Mouse (Mus musculus) heart, embryonic 14.5 days (tissue): ENCODE data around the gene Cyp2b19. TPM values are rescaled to one million over a fixed set of nuclear protein-coding genes. Genes with fewer than 3 reads are reported as not detected.

Source experiments
- ATAC-seq: fragments of 200-750 bp; cut with Nextera tagmentation; 2 replicates; pipeline ENCODE4 v1.8.0; 2017; ENCODE audit warnings: low read depth, moderate TSS enrichment; ENCODE audit not compliant: insufficient number of reproducible peaks, insufficient read depth, low FRiP score
- H3K27ac ChIP-seq, 2 experiments: fragments of 200-500 bp in 1 of 2; fragments of 300-500 bp in 1 of 2; sonication (generic) in 1 of 2; replicated peaks in 1 of 2; 2 replicates each; pipeline ENCODE4 v1.5.1; 2012 to 2014; ENCODE audit warnings: low read depth in 2 of 2, low read length in 2 of 2, control low read depth in 1 of 2, mild to moderate bottlenecking in 1 of 2, mixed read lengths in 1 of 2; ENCODE audit not compliant: control insufficient read depth in 1 of 2, insufficient read depth in 1 of 2
- H3K27me3 ChIP-seq: fragments of 300-500 bp; sonication (generic); 2 replicates; pipeline ENCODE4 v1.6.1; 2014; ENCODE audit warnings: mild to moderate bottlenecking, low read length, control low read depth; ENCODE audit not compliant: control insufficient read depth, insufficient read depth
- H3K36me3 ChIP-seq: fragments of 300-500 bp; sonication (generic); 2 replicates; pipeline ENCODE4 v1.6.1; 2014; ENCODE audit warnings: mild to moderate bottlenecking, control low read depth, low read length, mixed read lengths; ENCODE audit not compliant: control insufficient read depth, insufficient read depth
- H3K4me1 ChIP-seq, 2 experiments: fragments of 200-500 bp in 1 of 2; fragments of 300-500 bp in 1 of 2; sonication (generic) in 1 of 2; 2 replicates each; pipeline ENCODE4 v1.6.1; 2012 to 2014; ENCODE audit warnings: low read length in 2 of 2, control low read depth in 1 of 2, mixed read lengths in 1 of 2; ENCODE audit not compliant: control insufficient read depth in 2 of 2, insufficient read depth in 2 of 2
- H3K4me2 ChIP-seq: fragments of 300-500 bp; sonication (generic); 2 replicates; pipeline ENCODE4 v1.6.1; 2014; ENCODE audit warnings: mild to moderate bottlenecking, low read length
- H3K4me3 ChIP-seq, 2 experiments: fragments of 200-500 bp in 1 of 2; fragments of 300-500 bp in 1 of 2; sonication (generic) in 1 of 2; 2 replicates each; pipeline ENCODE4 v1.5.1; 2012 to 2014; ENCODE audit warnings: low read length in 2 of 2, mild to moderate bottlenecking in 2 of 2, control low read depth in 1 of 2, low read depth in 1 of 2, moderate library complexity in 1 of 2; ENCODE audit not compliant: control insufficient read depth in 1 of 2, insufficient read depth in 1 of 2
- H3K9ac ChIP-seq: fragments of 300-500 bp; sonication (generic); 2 replicates; pipeline ENCODE4 v1.6.1; 2014; ENCODE audit warnings: mild to moderate bottlenecking, low read length
- H3K9me3 ChIP-seq: fragments of 300-500 bp; sonication (generic); 2 replicates; pipeline ENCODE4 v1.6.1; 2016; ENCODE audit warnings: low read length, control low read depth; ENCODE audit not compliant: control insufficient read depth
- WGBS: fragments of 180-500 bp; shearing (Covaris S2); extraction: QIAGEN DNeasy Blood & Tissue Kit; methylation state at CpG from one replicate; pipeline ENCODE4 v1.1.7; 2014; 5-methylcytosine and 5-hydroxymethylcytosine counted together
- polyA plus RNA-seq: library from polyadenylated mRNA; unstranded; fragments of >200 nt; fragmentation: Nextera tagmentation; extraction: Ambion mirVana; gene quantifications from 2 replicates; pipeline ENCODE4 v1.2.1, GENCODE M21; 2014

Cyp2b19 gene
- polyA plus RNA-seq = not detected in 2 replicates

DNA sequence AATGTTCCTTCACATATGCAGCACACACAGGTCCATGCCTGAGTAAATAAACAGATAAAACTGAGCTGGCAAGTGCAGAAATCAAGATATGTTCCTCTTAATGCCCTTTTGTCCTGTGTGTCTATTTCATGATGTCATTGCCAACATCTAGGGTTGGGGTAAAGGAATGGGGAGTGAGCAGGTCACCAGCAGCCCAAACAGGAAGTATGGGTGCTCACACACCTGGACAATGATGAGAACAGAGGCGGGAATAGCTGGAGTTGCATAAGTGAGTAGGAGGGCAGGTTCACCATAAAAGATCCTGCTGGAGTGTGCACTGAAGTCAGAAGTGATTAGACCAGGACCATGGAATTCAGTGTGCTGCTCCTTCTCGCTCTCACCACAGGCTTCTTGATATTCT, at the start of gene Cyp2b19:
TSS of gene Cyp2b19 (plus strand) at position 301 of the 400 bp plus-strand sequence.
- Histone ChIP-seq H3K9me3 (no peaks in the 10 kb centered on the region), H3K4me3 (no peak within 1 kb of the TSS), H3K4me2 (no peak within 1 kb of the TSS), H3K9ac (no peak within 1 kb of the TSS), H3K27ac (no peak within 1 kb of the TSS), H3K27me3 (no peaks in the 10 kb centered on the region), H3K4me1 (no peaks in the 10 kb centered on the region), H3K36me3 (no peaks in the 10 kb centered on the region)
- WGBS = 65% methylated on average over 2 of the region's 2 CpGs
- ATAC-seq = no peak

DNA sequence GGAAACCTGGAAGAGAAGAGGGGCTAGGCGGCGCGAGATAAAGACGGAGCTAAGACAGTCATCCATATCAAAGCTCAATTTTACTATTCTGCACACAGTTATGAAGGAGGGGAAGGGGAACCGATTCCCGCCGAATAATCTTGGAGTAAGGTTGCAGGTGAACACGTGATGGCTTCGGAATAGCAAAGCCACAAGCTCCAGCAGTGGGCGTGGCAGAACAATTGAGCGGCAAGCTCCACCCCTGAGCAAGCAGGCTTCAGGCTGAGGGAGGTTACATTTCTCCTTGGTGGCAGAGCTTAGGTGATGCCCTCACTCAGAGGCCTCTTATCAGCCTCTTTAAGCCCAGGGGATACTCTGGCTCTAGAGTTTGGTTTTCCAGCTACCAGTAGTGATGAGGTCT, 45.9 kb upstream of the Cyp2b19 start:
- WGBS = 84% methylated on average over 11 of the region's 11 CpGs
- no peaks in the 10 kb centered on the region for H3K4me1 ChIP-seq

DNA sequence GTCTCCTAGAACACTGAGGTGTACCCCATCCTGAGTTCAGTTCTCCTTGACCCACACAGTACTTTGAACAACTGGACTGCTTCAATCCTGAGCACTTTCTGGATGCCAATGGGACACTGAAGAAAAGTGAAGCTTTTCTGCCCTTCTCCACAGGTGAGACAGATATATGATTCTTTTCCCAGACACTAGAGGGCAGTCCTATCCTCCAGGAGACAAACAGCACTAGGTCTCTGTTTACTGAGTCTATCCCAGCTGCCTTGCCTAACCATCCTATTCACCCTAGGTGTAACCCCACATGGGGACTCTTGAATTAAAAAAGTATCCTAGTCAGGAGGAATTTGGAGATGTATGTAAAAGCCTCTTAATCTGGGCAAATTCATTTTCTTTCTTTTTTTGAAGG, 18.0 kb upstream of the Cyp2b19 start:
- Histone ChIP-seq H3K9me3 (no peaks in the 10 kb centered on the region), H3K9ac (no peak overlapping the region), H3K4me1 (no peaks in the 10 kb centered on the region), H3K36me3 (no peaks in the 10 kb centered on the region), H3K27me3 (no peaks in the 10 kb centered on the region), H3K27ac (no peak overlapping the region), H3K4me2 (no peak overlapping the region), H3K4me3 (no peak overlapping the region)
- no peak for ATAC-seq

More for the DNA sequence above, 45.9 kb upstream of the Cyp2b19 start:
- H3K4me2 ChIP-seq = no peak overlapping the region
- 0 out of 2 replicates have a peak, but pooled peaks cover 3% of the 10 kb centered on the region for H3K9me3 ChIP-seq
- H3K9ac ChIP-seq = no peak overlapping the region
- H3K4me3 ChIP-seq = no peak overlapping the region
- no peaks in the 10 kb centered on the region for H3K36me3 ChIP-seq
- ATAC-seq = no peak
- H3K27me3 ChIP-seq = no peaks in the 10 kb centered on the region
- H3K27ac ChIP-seq = no peak overlapping the region

DNA sequence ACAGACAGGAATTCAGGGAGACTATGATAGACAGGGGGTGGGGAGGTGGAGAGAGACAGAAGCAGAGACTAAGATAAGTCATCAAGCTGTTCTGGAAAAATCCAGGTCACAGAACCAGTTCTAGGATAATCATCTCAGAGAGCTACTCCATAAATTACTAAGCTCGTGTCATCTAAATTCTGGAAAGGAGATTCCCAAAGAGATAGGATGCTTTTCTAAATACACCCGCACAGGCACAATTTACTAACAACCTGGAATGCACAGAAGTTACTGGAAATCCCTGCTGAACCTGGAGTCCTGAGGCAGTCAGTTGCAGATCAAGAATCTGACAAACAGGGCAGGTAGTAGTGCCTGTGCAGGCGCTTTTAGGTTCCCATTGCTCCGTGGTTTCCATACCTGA, 13.0 kb upstream of the Cyp2b19 start:
- WGBS = 68% methylated on average over 4 of the region's 4 CpGs
- Histone ChIP-seq H3K4me2 (no peak overlapping the region), H3K9ac (no peak overlapping the region), H3K9me3 (no peaks in the 10 kb centered on the region), H3K27ac (no peak overlapping the region), H3K36me3 (no peaks in the 10 kb centered on the region), H3K27me3 (no peaks in the 10 kb centered on the region), H3K4me1 (no peaks in the 10 kb centered on the region), H3K4me3 (no peak overlapping the region)
- no peak for ATAC-seq

DNA sequence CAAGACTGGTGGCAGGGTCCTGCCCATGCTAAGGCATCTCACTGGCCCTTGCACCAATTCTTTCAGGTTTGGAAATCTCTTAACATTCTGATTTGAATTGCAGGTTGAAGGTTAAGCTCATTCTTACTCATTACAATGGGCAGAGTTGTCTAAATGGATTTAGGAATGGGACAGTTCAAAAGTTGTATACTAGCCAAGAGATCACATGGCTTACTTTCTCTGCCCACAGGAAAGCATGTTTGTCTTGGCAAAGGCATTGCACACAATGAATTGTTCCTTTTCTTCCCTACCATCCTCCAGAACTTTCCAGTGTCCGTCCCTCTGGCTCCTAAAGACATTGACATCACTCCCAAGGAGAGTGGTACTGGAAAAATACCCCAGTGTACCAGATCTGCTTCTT, 11.5 kb upstream of the Cyp2b19 start:
- 37% methylated on average over 1 of the region's 1 CpGs for WGBS
- Histone ChIP-seq H3K27ac (no peak overlapping the region), H3K9me3 (no peaks in the 10 kb centered on the region), H3K36me3 (no peaks in the 10 kb centered on the region), H3K4me3 (no peak overlapping the region), H3K9ac (no peak overlapping the region), H3K4me1 (no peaks in the 10 kb centered on the region), H3K4me2 (no peak overlapping the region), H3K27me3 (no peaks in the 10 kb centered on the region)
- ATAC-seq = no peak

DNA sequence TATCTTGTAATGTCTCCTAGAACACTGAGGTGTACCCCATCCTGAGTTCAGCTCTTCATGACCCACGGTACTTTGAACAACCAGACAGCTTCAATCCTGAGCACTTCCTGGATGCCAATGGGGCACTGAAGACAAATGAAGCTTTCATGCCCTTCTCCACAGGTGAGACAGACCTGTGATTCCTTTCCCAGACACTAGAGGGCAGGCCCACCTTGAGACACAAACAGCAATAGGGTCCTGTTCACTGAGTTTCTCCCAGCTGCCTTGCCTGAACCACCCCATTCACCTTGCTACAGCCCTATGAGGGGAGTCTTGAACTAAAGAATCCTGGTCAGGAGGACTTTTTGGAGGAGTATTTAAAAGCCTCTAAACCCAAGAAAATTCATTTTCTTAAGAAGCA, 10.1 kb downstream of the Cyp2b19 start:
- ATAC-seq = no peak
- no peaks in the 10 kb centered on the region for H3K27me3 ChIP-seq
- no peaks in the 10 kb centered on the region for H3K4me1 ChIP-seq
- WGBS = 59% methylated on average over 1 of the region's 1 CpGs
- H3K27ac ChIP-seq = no peak overlapping the region
- no peak overlapping the region for H3K4me2 ChIP-seq
- no peak overlapping the region for H3K9ac ChIP-seq
- H3K36me3 ChIP-seq = no peaks in the 10 kb centered on the region
- H3K4me3 ChIP-seq = no peak overlapping the region
- no peaks in the 10 kb centered on the region for H3K9me3 ChIP-seq

DNA sequence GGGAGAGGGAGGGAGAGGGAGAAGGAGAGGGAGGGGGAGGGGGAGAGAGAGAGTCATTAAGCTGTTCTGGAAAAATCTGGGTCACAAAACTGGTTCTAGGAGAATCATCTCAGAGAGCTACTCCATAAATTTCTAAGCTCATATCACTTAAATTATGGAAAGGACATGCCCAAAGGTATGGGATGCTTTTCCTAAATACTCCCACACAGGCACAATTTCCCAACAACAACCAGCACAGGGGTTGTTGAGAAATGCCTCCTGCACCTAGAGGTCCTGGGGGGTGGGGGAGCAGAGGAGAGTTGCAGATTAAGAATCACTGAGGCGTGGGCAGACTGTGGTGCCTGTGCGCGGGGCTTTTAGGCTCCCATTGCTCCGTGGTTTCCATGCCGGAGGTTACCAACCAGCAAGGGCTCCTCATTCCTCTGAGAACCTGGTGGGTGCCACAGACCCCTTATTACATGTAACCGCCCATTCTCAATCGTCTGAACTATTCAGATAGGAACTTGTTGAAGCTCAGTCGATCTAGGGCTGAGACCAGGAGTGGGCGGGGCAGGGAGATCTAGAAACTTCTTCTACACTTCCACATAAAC, 13.0 kb downstream of the Cyp2b19 start:
- 75% methylated on average over 9 of the region's 9 CpGs for WGBS
- Histone ChIP-seq H3K27me3 (no peaks in the 10 kb centered on the region), H3K4me3 (no peak overlapping the region), H3K9ac (no peak overlapping the region), H3K27ac (no peak overlapping the region), H3K4me2 (no peak overlapping the region), H3K36me3 (no peaks in the 10 kb centered on the region), H3K4me1 (no peaks in the 10 kb centered on the region), H3K9me3 (no peaks in the 10 kb centered on the region)
- ATAC-seq = no peak

DNA sequence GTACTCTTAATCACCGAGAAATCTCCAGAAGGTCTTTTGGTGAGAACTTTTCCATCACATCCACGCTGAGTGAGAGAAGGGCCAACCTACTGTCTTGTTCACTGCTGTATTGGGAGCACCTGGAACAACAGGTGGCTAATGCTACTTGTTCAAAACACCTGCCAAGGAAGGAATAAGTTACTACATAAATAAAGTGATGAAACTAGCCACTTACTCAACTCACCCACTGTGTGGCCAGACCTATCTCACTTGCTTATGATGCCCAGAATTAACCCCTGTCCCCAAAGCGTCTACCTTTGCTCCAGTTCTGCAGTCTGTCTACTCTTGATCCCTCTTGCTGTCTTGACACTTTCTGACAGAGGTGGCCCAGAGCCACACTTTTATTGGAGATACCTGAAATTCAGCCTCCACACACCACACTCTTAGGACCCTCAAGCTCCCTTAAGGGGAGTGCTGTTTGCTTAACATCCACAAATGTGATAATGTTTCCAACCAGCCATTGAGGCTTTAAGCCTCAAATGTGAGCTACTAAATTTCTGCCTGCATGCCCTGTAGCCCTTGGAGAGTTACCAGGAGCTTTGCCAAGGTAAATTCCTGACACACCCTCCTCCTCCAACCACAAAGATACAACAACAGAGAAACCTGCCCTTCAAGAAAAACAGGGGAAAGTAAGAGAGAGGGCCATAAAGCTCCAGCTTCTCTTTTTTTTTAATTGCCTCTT, 16.1 kb downstream of the Cyp2b19 start:
- Histone ChIP-seq H3K27me3 (no peaks in the 10 kb centered on the region), H3K4me3 (no peak overlapping the region), H3K4me2 (no peak overlapping the region), H3K9me3 (no peaks in the 10 kb centered on the region), H3K9ac (no peak overlapping the region), H3K27ac (no peak overlapping the region), H3K4me1 (no peaks in the 10 kb centered on the region), H3K36me3 (no peaks in the 10 kb centered on the region)
- ATAC-seq = no peak
- WGBS = 71% methylated on average over 3 of the region's 3 CpGs
